Mouse (Mus musculus) heart, postnatal 14 days (tissue): ENCODE data around the gene Tmem258. TPM values are rescaled to one million over a fixed set of nuclear protein-coding genes. Genes with fewer than 3 reads are reported as not detected.

Source experiments
- DNase-seq, 2 experiments: peaks; one replicate each; pipeline ENCODE4 v3.0.0; 2021 to 2022
- intact Hi-C: fragments of 180-260 bp; cut with DNase I; formaldehyde crosslinking; loops from one replicate; pipeline ENCODE4 v1.15.1; 2025
- total RNA-seq, 2 experiments: library from RNA; stranded (reverse); gene quantifications; 2 replicates each; pipeline ENCODE4 v1.2.3; 2021

Gene Tmem258
- total RNA-seq, 2 experiments from 2014 or later = 149 to 153 TPM

GRCm38 (mm10) chr19:10183299-10183983 lies 20.4 kb upstream of the Tmem258 start:
- intact Hi-C loops = loop anchor here (5.0 kb wide), 2 partner anchors 81 to 181 kb away; partner anchors contain the start of genes Best1, Fads2 and Rab3il1

GRCm38 (mm10) chr19:10184096-10184495 lies 19.7 kb upstream of the Tmem258 start:
- intact Hi-C loops = loop anchor here (5.0 kb wide), 2 partner anchors 82 to 182 kb away; partner anchors contain the start of genes Best1, Fads2 and Rab3il1

More at GRCm38 (mm10) chr19:10183299-10183983, 20.4 kb upstream of the Tmem258 start:
- DNase-seq = peak; percentile 65 to 70

GRCm38 (mm10) chr19:10185876-10186275 lies 17.9 kb upstream of the Tmem258 start:
- intact Hi-C loops = no loop called here
- no peak for DNase-seq

More at GRCm38 (mm10) chr19:10184096-10184495, 19.7 kb upstream of the Tmem258 start:
- DNase-seq = no peak

- intact Hi-C loops = no loop called here
- DNase-seq = no peak
These were observed 17.2 kb upstream of the Tmem258 start for GRCm38 (mm10) chr19:10186569-10186968.

GRCm38 (mm10) chr19:10188281-10188811 lies 15.5 kb upstream of the Tmem258 start:
- no peak for DNase-seq
- intact Hi-C loops = no loop called here

GRCm38 (mm10) chr19:10189022-10189421 lies 14.8 kb upstream of the Tmem258 start:
- no peak for DNase-seq
- intact Hi-C loops = no loop called here

GRCm38 (mm10) chr19:10189940-10190339 lies 13.9 kb upstream of the Tmem258 start:
- intact Hi-C loops = no loop called here
- no peak for DNase-seq

- intact Hi-C loops = no loop called here
- peak; percentile 70 to 81 for DNase-seq
These were observed 13.0 kb upstream of the Tmem258 start for GRCm38 (mm10) chr19:10190796-10191195.

GRCm38 (mm10) chr19:10191326-10191725 lies 12.5 kb upstream of the Tmem258 start:
- DNase-seq = peak in 1 of 2 experiments; percentile 34
- intact Hi-C loops = no loop called here

- no peak for DNase-seq
- intact Hi-C loops = no loop called here
These were observed 9.5 kb upstream of the Tmem258 start for GRCm38 (mm10) chr19:10194337-10194736.

GRCm38 (mm10) chr19:10195252-10195651 lies 8.6 kb upstream of the Tmem258 start:
- no peak for DNase-seq
- intact Hi-C loops = loop anchor here (5.0 kb wide), 2 partner anchors 153 to 278 kb away; partner anchors contain the start of gene Fads3

- DNase-seq = no peak
- intact Hi-C loops = loop anchor here (5.0 kb wide), 2 partner anchors 155 to 280 kb away; partner anchors contain the start of gene Fads3
These were observed 6.7 kb upstream of the Tmem258 start for GRCm38 (mm10) chr19:10197130-10197529.

- no peak for DNase-seq
- intact Hi-C loops = loop anchor here (2.0 to 5.0 kb wide), 3 partner anchors 156 to 281 kb away; partner anchors contain the start of genes Best1, Fads3 and Rab3il1
These were observed 5.5 kb upstream of the Tmem258 start for GRCm38 (mm10) chr19:10198286-10198685.

- peak; percentile 84 to 90 for DNase-seq
- intact Hi-C loops = loop anchor here (2.0 to 5.0 kb wide), 3 partner anchors 156 to 281 kb away; partner anchors contain the start of genes Best1, Fads3 and Rab3il1
These were observed 5.1 kb upstream of the Tmem258 start for GRCm38 (mm10) chr19:10198723-10199122.

- intact Hi-C loops = no loop called here
- DNase-seq = no peak
These were observed 517 bp upstream of the Tmem258 start for GRCm38 (mm10) chr19:10203146-10203847.

GRCm38 (mm10) chr19:10204616-10205001 lies 795 bp downstream of the Tmem258 start:
- DNase-seq = peak in 1 of 2 experiments; percentile 43
- intact Hi-C loops = no loop called here

- DNase-seq = no peak
- intact Hi-C loops = no loop called here
These were observed 1.2 kb downstream of the Tmem258 start for GRCm38 (mm10) chr19:10205051-10205450.

- DNase-seq = no peak
- intact Hi-C loops = no loop called here
These were observed 5.0 kb downstream of the Tmem258 start for GRCm38 (mm10) chr19:10208851-10209250.

- no peak for DNase-seq
- intact Hi-C loops = no loop called here
These were observed 7.1 kb downstream of the Tmem258 start for GRCm38 (mm10) chr19:10210885-10211284.

- intact Hi-C loops = no loop called here
- DNase-seq = no peak
These were observed 10.1 kb downstream of the Tmem258 start for GRCm38 (mm10) chr19:10213796-10214471.
